Mouse (Mus musculus): Measurements from ENCODE around the gene Iqschfp.

The Iqschfp gene

DNA sequence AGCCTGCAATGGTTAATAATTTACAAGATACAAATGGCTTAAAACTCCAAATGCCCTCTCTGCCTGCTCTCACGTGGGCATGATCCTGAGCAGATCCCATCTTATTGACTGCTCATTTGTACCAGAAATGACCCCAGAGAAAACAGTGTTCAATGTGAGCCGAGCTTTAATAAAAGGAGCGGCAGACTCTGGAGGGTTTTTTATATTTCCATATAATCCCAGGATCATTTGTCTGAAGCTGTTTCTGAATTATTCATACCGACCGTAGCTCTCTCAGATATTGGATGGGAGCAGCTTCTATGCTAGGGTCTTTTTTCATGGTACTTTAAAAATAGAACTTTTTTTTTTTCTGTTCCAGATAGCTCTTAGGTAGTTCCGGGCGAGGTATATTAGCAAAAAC lies 67.6 kb downstream of the Iqschfp start:
- no peak for DNase-seq

DNA sequence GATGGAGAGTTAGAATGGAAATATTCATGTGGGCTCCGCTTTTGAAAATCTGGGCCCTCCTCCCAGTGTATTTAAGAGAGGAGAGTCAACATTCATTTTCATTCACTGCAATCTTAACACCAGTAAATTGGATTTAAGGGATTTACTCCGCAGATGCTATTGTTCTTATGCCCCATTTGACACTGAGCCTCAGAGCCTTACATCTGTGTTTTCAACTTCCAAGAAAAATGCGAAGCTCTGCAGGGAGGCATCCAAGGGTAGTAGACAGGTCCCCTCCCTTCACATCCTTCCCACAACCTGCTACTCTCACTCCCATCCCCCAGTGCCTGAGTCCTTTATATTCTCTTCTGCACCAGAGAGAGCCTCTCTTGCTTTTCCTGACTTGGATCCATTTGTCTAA lies 68.1 kb downstream of the Iqschfp start:
- no peak for DNase-seq

DNA sequence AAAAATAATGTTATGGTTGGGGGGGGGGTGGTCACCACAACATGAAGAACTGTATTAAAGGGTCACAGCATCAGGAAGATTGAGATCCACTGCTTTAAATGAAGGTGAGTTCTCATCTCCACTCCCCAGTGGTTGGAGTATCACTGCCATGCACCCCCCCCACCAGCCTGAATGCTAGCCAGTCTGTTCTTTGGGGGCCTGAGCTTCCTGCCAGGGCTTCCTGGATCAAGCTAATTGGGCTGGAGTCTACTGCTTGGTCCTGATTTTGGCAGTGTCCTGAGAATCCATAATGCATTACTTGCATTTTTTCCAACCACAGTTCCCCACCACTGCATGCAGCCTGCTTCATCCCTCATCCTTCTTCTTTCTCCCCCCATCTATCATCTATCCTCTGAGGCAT lies 68.7 kb downstream of the Iqschfp start:
- DNase-seq = no peak

DNA sequence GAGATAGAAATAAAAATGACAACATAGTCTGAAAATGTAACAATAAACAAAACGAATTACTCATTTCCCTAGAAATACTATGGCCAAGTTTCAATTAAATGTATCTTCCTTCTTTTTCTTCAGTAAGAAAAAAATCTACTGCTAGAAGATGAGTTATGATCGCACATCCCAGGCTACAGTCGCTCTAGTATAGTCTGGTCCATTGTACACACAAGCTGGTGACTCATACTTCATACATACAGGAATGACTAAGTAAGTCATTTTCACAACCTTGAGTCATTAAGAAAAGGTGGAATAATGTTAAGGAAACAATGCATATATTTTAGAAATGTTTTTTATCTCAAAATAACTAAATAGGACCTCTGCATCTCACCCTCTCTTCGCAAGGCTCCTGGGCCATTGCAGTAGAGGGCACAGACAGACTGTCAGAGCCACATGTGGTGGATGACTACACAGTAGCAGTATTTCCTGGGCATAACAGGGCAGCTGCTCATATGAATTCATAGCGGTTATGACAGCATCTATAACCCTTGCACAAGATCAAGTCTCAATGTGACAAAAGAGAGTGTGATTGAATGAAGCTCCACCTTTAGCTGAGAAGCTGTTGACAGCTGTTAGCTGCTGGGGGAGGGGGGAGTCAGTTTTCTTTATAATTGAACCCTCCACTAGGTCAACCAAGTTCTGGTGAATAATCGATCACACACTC lies 70.1 kb downstream of the Iqschfp start:
- no peak for DNase-seq

DNA sequence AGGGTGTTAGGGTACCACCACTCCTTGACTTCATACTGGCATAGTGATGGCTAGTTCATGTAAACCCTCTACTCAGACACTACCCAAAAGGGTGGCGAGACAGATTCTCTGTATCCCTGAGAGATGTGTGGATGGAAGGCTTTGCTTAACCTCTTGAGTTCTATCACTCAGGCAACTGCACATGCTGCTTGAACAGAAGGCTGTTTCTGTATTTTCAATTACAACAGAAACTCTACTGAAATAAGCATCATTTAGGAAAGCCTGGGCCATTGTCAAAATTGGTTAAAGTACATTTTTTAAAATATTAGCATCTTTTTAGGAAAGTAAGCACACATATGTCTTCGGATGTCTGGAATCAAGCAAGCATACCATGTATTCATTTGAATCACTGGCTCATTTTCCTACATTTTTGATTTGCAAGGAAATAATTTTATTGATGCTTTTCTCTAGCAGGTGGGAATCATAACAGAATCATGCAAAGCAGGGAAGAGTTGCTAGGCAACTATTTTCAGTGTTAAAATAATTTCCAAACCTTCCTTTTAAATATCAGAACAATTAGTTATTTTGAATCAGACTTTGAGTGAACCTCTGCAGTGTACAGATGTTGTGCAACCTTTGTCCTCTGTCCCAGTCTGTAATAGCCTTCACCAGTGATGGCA lies 82.4 kb downstream of the Iqschfp start:
- no peak for DNase-seq

DNA sequence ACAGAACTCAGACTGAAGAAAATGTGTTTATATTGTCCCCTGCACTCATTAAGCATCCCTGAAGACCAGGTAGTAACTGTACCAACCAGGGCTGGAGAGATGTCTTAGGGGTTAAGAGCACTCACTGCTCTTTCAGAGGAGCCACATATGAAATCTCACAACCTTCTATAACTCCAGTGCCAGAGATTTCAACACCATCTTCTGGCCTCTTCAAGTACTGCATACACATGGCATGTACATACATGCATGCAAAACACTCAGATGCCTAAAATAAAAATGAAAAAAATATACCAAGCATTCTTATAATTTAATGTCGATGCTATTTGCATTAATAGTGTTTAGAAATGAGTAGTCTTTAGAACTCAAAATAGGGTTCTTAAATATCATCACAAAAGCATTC lies 88.0 kb downstream of the Iqschfp start:
- DNase-seq = no peak

DNA sequence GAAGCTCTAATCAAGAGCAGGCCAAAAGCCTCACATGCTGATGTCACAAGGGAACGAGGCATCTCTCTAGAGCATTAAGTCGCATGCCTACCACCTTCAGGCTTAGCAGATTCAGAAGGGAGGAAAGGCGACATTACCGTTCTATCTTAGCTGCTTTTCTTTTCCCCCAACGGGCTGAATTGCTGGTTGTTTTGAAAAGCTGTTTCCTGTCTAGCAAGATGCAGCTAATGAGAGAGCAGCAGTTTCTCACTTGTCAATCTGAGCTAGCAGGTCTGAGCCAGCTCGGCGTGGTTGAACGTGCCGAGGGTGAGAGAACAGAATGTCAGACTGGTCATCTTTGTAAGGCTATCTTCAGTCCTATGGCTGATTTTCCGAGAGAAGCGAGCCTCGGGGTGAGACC lies 91.3 kb downstream of the Iqschfp start:
- DNase-seq = no peak

DNA sequence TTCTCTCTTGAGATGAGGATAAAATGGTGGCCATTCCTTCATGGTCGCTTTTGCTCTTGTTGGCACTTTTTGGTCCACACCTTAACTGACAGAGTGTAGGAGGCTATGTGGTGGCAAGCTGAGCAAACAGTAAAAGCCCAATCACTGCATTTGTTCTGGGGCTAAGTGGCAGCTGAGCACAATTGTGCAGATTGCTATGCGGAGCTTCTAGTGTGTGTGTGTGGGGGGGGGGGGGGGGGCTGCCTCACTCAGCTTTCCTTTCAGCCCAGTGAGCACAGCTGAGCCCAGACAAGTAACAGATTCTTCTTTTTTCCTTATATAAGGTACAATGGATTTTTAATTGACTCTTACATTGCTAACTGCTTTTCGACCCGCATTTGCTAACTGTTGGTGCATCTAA lies 110.4 kb downstream of the Iqschfp start:
- no peak for DNase-seq

DNA sequence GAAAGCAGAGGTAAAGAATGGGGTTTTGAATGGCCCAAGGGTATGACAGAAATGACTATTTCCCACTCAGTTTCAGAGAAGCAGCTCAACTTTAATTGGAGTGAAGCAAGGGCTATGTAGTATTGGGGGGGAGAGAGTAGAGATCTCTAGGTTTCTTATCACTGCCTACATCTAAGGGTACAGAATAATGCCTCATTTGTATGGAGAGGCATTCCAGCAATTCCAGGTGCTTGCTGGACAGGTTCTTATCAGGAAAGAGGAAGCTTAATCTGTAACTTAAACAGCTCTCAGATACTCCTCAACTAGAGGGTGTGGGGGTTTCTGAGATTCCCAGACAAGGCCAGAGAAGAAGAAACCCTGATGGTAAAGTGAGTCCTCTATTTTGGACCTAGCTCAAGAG lies 120.3 kb downstream of the Iqschfp start:
- DNase-seq = no peak

DNA sequence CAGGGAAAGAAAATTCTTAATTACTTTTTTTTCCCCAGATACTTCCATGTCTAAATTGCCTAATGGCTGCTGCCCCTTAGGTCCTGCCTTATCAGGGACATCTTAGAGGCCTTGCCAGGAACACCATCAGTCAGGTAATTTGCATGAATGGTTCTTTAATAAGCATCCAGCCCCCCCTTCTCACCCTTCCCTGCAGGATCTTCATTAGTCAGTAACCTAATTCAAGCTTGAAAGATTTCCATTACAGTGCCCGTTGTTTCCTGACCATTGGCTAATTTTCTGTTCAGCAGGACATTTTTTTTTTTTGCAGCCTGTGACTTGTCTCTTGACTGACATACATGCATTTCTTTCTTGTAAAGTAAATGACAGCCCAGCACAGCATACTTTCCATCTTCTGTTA lies 123.8 kb downstream of the Iqschfp start:
- DNase-seq = no peak

DNA sequence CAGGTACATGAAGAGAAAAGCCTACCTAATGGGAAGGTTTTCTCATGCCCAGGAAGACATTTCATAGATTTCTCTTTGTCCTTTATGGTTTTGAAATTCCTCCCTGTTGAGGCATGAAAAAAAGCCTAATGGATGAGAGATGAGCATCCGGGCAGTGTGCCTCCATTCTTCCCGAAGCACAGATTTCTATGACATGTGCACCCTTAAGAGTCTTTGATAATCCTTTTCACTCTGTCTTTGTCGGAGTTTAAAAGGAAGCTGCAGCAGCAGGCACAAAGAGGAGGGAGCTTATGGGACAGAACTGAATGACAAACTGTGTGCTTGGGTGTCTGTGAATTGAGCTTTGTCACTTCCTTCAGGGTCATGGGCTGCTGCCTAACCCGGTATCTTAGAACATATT lies 127.4 kb downstream of the Iqschfp start:
- DNase-seq = no peak

DNA sequence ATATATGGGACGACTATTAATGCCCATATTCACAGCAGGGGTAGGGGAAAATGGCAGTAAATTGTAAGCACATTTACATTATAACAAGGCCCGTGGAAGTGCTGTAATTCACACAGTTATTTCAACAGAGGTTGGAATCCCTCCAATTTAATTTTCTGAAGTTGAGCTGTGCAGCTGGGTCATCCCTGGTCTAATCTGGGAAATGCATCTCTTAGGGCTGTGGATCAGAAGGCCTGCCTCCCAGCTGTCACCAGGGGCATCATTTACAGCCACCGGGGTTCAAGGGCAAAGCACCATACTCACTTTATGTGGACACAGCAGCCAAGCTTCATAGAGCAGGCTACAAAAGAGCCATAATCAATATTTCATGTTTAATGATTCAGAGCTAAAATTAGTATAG lies 144.1 kb downstream of the Iqschfp start:
- DNase-seq = no peak

DNA sequence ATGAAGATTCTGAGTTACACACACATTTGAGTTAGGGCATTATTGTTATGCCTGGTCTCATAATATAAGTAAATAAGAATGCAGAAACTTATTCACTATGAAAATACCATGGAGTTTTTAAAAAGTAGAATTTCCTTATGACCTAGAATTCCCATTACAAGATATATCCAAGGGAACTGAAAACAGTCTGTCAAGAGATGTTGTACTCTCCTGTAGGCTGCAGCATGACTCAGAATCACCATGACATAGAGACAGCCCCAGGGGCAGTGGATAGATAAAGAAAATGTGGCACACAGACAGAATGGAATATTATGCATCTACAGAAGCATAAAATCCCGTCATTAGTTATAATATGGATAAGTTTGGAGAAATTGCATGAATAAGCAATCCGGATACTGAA lies 150.9 kb downstream of the Iqschfp start:
- no peak for DNase-seq

DNA sequence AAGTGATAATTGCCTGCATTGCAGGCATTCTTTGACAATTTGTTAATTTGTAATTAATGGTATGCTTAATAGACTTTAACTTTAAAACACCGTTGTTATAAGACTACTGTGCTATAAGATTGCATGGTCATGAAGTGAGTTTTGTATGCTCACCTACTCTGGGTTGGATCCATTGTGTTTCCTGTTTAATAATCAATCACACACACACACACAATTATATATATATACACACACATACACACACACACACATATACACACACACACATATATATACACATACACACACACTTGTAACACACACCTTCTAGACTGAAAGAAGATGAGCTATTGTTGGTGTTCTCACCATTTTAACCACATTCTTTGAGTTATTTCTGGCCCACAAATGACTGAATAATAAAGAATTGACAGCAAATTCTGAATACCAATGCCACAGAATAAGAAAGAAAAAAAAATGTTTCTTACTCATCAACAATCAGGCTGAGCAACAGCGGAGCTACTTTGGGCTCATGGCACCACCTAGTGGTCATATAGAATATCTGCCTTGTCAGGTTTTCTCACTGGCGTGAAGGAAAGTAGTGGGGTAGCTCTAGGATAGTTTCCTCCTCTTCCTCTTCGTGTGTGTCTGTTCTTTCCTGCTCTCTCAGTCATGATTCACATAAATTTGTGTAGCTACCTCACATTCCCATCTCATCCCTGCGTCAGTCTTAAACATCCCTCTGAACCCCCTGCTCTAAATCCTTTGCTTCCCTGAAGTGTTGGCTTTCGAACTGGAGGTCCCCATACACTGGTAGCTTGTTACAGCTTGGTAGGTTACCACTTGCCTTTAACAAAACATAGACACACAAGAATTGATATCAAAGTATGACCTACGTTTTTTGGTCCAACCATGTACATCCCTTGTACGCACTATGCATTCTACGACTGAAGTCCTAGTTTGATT lies 153.7 kb downstream of the Iqschfp start:
- no peak for DNase-seq

DNA sequence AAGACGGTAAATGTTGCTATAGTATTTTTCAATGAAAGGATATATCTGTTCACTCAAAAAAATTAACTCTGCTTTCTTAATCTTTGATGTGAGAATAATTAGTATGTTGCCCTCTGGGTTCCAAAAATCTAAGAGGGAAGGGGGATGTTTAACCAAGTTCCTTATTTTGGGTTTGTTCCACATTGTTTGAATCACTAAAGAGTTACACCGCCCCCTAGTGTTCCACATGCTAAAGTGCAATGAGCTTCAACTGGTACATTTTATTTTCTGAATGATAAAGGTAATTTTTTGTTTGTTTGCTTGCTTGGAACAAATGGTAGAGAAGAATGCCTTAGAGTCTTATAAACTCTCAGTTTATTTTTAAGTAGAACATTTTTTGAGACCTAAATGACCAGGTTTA lies 161.5 kb downstream of the Iqschfp start:
- DNase-seq = no peak

DNA sequence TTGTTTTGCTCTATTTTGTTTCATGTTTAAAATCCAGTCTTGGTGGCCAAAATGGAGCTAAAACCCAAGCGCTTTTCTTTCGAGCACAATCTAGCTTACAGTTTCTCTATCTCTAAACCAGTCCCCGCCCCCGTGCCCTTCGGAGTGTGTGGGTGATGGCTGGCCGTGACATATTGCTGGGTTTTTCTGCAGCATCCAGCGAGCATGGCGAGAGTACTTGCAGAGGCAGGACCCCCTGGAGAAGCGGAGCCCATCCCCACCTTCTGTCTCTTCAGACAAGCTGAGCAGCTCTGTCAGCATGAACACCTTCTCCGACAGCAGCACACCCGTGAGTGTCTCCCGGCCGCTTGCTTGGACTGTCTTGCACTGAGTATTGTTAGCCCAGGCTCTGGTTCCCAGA lies 163.0 kb downstream of the Iqschfp start:
- DNase-seq = no peak

DNA sequence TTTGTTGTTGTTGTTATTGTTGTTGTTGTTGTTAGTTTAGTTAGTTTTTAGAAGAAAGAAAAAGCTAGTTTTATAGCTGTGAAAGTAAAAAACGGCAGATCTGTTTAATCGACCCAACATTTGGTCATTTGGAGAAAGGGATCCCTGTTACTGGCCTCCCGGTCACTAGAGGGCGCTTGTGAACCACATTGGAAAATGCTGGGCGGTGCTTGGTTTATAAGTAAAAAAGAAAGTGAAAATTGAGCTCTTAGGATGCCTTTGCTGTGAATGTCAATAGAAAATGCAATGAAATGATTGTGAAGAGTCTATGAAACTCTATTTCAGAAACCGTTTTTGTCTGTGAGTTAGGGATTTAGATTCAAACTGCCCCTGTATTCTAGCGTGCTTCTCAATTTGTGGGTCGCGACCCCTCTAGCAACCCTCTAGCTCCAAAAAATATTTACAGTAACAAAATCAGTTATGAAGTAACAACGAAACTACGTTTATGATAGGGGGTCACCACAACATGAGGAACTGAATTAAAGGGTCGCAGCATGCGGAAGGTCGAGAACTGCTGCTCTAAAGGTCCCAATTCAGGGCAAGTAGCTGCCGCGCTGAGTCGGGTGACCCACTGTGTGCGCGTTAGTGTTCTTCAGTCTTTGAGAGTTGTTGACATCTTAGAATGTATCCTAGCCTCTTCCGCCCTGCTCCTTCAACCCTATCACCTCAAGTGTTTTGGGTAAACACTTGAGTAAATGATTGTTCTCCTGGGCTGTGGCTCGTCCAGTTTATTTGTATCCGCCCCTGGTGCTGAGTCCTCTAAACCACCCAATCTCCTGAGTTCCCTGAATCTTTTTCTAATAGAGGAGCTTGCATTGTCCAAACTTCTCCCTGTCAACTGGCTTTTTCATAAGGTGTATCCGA lies 164.6 kb downstream of the Iqschfp start:
- DNase-seq = peak; percentile 32

DNA sequence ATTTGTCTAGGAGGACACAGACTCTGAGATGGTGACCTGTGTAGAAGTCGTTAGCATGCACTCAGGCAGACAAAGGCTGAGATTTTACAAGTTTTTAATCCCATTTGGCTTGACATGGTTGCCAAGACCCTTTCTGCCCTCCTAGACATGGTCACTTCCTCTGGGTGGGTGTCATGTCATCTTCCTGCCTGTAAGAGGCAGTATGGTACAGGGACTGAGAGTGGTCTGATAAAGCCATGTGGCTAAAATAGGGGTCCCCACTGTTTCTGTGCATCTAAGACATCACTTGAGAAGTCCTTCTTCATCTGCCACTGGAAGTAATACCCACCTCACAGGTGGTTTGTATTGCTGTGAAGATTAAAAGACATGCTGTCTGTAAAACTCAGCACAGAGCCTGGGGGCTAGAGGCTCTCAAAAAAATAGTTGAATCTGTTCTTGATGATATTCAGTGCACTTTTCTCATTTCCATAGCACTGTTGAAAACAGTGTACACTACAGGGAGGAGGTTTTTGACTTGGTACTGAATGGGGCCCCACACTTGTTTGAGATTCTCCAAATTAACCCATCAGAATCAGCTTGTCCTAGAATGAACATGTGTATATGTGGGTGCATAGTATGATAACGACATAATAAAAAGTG lies 167.2 kb downstream of the Iqschfp start:
- DNase-seq = no peak

DNA sequence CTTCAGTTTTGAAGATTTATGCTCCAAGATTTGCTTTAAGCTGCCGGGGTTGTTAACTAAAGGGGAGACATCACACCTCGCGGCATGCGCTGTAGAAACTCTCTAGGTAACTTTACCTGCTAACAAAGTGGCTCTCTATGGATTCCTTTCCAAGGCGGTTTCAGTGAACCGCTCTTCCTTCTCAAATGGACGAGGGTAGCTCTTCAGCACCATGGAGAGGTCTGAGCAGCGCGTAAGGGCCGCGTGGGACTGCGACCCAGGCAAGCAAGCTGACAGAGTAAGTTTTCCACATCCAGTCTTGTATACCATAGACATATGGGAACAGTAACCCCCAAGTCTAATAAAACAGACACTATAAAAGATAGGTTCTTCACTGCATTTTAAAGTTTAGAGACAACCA lies 172.7 kb downstream of the Iqschfp start, which contains the start of gene Schip1:
Gene Schip1, plus strand, starts transcription at position 72 of the 400 bp plus-strand sequence.
- no peak for DNase-seq

DNA sequence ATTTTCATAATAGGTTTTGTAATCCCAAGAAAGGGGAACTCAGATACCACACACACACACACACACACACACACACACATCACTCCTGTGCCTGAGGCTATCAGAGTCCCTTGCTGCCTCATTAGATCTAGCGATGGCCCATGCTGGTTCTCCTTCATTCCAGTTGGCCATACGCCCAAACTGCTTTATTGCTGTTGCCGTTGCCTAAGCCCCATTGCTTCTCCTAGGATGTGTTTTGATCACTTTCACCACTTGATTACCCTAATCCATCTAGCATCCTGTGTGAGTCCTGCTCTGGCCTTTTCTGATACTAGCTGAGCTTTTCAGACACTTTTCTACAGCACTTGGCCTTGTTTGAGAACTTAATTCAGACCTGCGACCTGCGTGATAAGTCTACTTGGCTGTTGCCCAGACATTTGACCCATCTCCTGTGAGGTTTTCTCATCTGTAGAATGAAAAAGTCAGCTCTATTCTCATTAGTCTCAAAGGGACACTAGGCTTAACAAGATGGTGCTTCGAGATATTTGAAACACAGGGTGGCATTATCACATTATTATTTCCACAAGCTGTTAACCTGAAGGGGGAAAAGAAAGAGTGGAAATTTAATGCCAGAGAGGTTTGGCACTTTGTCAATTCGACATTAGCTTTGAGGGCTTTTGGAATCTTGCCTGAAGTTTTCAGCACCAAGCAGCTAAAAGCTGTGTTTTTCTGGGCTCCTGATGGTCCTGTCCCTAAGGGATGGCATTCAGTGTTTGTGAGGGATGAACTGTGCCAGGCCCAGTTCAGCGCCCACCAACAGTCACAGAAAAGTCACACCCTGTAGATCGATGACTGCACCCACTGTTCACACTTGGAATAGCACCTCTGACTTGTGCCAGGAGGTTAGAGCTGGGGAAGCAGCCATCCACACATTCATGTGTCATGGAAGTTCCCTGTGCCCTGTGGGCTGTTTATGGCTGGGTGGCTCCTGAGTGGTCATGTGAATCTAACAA lies 179.7 kb downstream of the Iqschfp start:
- DNase-seq = no peak

DNA sequence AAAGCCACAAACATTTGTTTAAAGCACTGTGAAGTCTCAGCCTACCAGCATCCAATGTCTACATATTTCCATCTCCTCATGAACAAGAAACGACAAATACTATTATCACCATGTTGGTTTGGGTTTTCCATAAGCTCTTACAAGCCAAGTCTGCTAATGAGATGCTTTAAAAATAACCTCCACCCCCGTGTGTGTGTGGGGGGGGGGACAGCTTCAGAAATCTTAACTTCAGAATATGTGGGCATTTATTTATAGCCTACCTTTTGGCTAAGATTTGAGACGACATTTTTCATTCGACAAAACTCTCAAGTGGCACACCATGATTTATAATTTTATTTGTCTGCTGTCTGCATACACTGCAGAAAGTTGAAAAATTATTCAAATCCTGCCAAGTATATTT lies 185.4 kb downstream of the Iqschfp start:
- DNase-seq = no peak
